Mouse (Mus musculus): ENCODE measurements at regions not wholly inside any gene's neighbourhood (a gene's known extent, or its start where the extent isn't known, plus 50 kb on each side); places are given as distances from the start of the nearest gene placed in this dataset.

DNA sequence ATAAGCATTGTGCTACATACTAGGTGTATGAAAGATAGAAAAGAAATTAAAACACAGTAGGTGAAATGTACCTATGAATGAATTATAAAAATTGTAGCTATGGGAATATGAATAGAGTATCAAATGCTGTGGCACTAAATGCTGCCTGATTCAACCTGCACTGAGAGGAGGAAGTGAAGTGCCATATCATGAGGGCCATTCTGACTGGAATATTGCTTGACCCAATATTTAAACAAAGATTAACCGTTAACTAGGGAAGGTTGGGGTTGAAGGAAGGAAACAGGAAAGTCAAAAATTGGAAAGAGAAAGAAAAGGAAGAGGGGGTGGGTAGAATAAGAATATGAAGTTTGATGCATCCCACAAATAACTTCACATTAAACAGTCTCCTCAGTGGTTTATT, 103.8 kb downstream of the Ccdc71l start:
- no peak for TF ChIP-seq CTCF (IDR thresholded peaks at IDR 0.05; ENCODE audit: low read depth, low read length)
- TF ChIP-seq TAL1 (conservative IDR thresholded peaks at IDR 0.05; ENCODE audit: low read depth, low read length) = no peak
- no peak for TF ChIP-seq POLR2AphosphoS5 (IDR thresholded peaks at IDR 0.05; ENCODE audit: insufficient replicate concordance, low read depth, low read length)
- no peak for TF ChIP-seq GATA2 (IDR thresholded peaks at IDR 0.05; ENCODE audit: borderline replicate concordance, low read depth, low read length)
- TF ChIP-seq GATA1 (IDR thresholded peaks at IDR 0.05; ENCODE audit: borderline replicate concordance, low read length) = no peak
